Mouse (Mus musculus): ENCODE measurements around the gene Zfp771. TPM values are rescaled to one million over a fixed set of nuclear protein-coding genes. Genes with fewer than 3 reads are reported as not detected.

Zfp771 gene
- polyA plus RNA-seq, 1 experiment from 2014 or later = 63.1 TPM

DNA sequence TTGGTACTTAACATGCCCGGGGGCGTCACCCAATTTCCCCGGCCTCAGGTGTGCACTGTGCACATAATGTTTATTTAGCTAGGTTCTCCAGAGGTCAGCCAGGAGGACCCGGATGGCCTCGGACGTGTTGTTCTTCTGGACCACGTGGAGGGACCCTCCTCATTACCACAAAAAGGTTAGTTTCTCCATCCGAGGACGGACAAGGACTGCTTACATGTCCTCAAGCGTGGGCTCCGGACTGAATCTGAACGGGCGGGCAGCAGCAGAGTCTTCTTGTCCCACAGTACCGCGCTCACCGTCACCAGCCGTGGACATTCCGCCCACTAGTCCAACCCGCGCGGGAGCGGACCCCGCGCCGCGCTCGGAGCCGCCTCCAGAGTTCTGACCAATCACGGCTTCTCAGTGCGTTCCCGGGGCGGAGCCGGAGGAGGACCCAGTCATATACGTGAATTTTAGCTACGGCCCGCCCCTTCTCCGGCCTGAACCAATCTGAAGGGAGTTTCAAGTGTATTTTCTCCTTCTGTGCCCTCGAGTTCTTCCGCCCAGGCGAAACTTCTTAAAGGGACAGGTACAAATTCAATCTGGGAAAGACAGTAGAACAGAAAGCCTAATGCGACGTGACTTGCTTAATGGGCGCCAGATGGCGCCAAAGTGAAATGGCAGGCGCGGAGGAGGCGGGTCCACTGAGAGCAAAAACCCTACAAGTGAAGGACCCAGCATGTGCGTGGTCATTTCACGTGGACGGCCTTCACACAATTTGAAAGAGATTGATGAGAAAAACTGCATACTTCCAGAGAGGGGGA lies 16.4 kb downstream of the Zfp771 start, which contains the start of gene Dctpp1:
Gene Dctpp1, minus strand, starts transcription at position 401 of the 803 bp plus-strand sequence.
- Histone ChIP-seq H3K36me3 (peaks cover 5% of the 10 kb centered on the region; the same call in 1 of the 2 replicates), H3K4me1 (peaks cover 16% of the 10 kb centered on the region), H3K4me2 (peak within 1 kb of the TSS; percentile 70), H3K9ac (peak within 1 kb of the TSS; percentile 43), H3K9me3 (no peaks in the 10 kb centered on the region), H3K27ac (peak within 1 kb of the TSS; percentile 67), H3K4me3 (replicated peaks) (peak within 1 kb of the TSS; percentile 68), H3K27me3 (replicated peaks) (no peaks in the 10 kb centered on the region)
- under 1% methylated on average over 50 of the region's 50 CpGs for WGBS
- ATAC-seq (ENCODE audit: insufficient read depth, low FRiP score, low read depth) = peak; percentile 98

DNA sequence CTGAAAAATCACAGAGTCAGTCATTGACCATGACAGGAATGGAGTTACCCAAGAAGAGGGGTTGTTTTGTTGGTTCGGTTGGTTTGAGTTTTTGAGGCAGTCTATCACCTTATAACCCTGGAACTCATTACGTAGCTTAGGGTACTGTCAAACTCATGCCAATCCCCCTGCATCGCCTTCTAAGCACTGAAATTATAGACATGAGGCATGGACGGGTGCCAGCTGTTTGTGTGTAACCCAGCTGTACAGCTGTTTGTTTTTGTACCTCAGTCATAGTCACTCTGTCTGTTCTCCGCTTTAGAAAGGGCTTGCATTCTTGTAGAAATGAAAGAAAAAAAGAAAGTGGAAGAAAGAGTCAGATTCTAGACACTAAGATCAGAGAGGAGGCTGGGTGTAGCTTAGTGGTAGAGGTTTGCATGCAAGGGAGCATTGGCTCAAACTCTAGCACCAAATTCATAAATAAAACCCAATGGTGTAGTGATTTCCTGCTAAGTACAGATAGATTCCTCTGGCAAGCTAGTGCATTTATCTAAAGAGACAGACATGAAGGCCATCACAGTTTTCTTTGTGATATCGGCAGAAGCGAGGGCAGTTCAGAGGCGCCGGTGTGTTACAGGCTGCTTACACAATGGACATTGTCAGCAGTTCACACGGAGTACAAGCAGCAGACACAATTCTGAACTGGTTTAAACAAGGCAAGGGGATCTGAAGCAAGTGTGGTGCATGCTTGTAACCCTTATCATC lies 18.3 kb downstream of the Zfp771 start:
- Histone ChIP-seq H3K36me3 (no peaks in the 10 kb centered on the region), H3K27ac (no peak overlapping the region), H3K27me3 (replicated peaks) (no peaks in the 10 kb centered on the region), H3K4me1 (peaks cover 16% of the 10 kb centered on the region), H3K4me3 (replicated peaks) (no peak overlapping the region), H3K9me3 (no peaks in the 10 kb centered on the region), H3K4me2 (no peak overlapping the region), H3K9ac (no peak overlapping the region)
- 69% methylated on average over 10 of the region's 10 CpGs for WGBS
- no peak for ATAC-seq (ENCODE audit: insufficient read depth, low FRiP score, low read depth)

DNA sequence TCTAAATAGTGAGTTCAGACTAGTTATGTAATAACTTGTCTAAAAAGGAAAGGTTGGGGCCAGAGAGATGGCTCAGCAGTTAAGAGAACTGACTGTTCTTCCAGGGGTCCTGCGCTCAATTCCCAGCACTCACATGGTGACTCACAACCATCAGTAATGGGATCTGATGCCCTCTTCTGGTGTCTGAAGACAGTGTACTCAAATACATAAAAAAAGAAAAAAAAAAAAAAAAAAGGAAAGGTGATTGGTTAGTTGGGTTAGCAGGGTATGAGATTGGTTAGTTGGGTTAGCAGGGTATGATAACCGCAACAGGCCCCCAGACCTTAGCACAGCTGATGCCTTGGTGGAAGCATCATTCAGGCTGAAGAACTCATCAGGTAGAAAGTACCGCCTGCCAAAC lies 19.5 kb downstream of the Zfp771 start:
- Histone ChIP-seq H3K9ac (no peak overlapping the region), H3K4me2 (no peak overlapping the region), H3K36me3 (no peaks in the 10 kb centered on the region), H3K4me1 (peaks cover 16% of the 10 kb centered on the region), H3K4me3 (replicated peaks) (no peak overlapping the region), H3K27me3 (replicated peaks) (no peaks in the 10 kb centered on the region), H3K27ac (no peak overlapping the region), H3K9me3 (no peaks in the 10 kb centered on the region)
- no peak for ATAC-seq (ENCODE audit: insufficient read depth, low FRiP score, low read depth)
- WGBS = 96% methylated on average over 3 of the region's 3 CpGs

GRCm38 (mm10) chr7:127270256-127270655 lies 26.2 kb downstream of the Zfp771 start:
- peaks cover 15% of the 10 kb centered on the region for H3K4me1 ChIP-seq
- H3K27ac ChIP-seq = no peak overlapping the region
- no peaks in the 10 kb centered on the region for H3K27me3 ChIP-seq (replicated peaks)
- peaks cover 7% of the 10 kb centered on the region; the same call in 1 of the 2 replicates for H3K36me3 ChIP-seq
- H3K4me3 ChIP-seq (replicated peaks) = no peak overlapping the region
- H3K9ac ChIP-seq = no peak overlapping the region
- H3K9me3 ChIP-seq = no peaks in the 10 kb centered on the region
- ATAC-seq (ENCODE audit: insufficient read depth, low FRiP score, low read depth) = no peak
- no peak overlapping the region for H3K4me2 ChIP-seq
- WGBS = 79% methylated on average over 2 of the region's 2 CpGs

GRCm38 (mm10) chr7:127270666-127271065 lies 26.6 kb downstream of the Zfp771 start:
- Histone ChIP-seq H3K27me3 (replicated peaks) (no peaks in the 10 kb centered on the region), H3K9ac (no peak overlapping the region), H3K4me1 (peaks cover 15% of the 10 kb centered on the region), H3K36me3 (peaks cover 7% of the 10 kb centered on the region; the same call in 1 of the 2 replicates), H3K27ac (no peak overlapping the region), H3K9me3 (no peaks in the 10 kb centered on the region), H3K4me3 (replicated peaks) (no peak overlapping the region), H3K4me2 (no peak overlapping the region)
- no peak for ATAC-seq (ENCODE audit: insufficient read depth, low FRiP score, low read depth)
- WGBS = 77% methylated on average over 5 of the region's 5 CpGs

- Histone ChIP-seq H3K9ac (no peak overlapping the region), H3K9me3 (no peaks in the 10 kb centered on the region), H3K4me2 (0 out of 2 replicates have a peak overlapping the region, but pooled peaks have one; percentile 2), H3K27ac (no peak overlapping the region), H3K27me3 (replicated peaks) (no peaks in the 10 kb centered on the region), H3K4me3 (replicated peaks) (no peak overlapping the region; the same call in 1 of the 2 replicates), H3K4me1 (peaks cover 15% of the 10 kb centered on the region), H3K36me3 (peaks cover 7% of the 10 kb centered on the region; the same call in 1 of the 2 replicates)
- WGBS = 95% methylated on average over 4 of the region's 4 CpGs
- ATAC-seq (ENCODE audit: insufficient read depth, low FRiP score, low read depth) = no peak
These were observed 27.0 kb downstream of the Zfp771 start for GRCm38 (mm10) chr7:127271093-127271492.

- ATAC-seq (ENCODE audit: insufficient read depth, low FRiP score, low read depth) = no peak
- 94% methylated on average over 15 of the region's 15 CpGs for WGBS
- H3K4me1 ChIP-seq = peaks cover 15% of the 10 kb centered on the region
- peaks cover 7% of the 10 kb centered on the region; the same call in 1 of the 2 replicates for H3K36me3 ChIP-seq
- H3K27me3 ChIP-seq (replicated peaks) = no peaks in the 10 kb centered on the region
- H3K4me2 ChIP-seq = peak overlapping the region; percentile 77
- H3K9me3 ChIP-seq = no peaks in the 10 kb centered on the region
- H3K9ac ChIP-seq = no peak overlapping the region
- H3K27ac ChIP-seq = no peak overlapping the region
- H3K4me3 ChIP-seq (replicated peaks) = peak overlapping the region; percentile 64
These were observed 28.5 kb downstream of the Zfp771 start for GRCm38 (mm10) chr7:127272566-127272965.

DNA sequence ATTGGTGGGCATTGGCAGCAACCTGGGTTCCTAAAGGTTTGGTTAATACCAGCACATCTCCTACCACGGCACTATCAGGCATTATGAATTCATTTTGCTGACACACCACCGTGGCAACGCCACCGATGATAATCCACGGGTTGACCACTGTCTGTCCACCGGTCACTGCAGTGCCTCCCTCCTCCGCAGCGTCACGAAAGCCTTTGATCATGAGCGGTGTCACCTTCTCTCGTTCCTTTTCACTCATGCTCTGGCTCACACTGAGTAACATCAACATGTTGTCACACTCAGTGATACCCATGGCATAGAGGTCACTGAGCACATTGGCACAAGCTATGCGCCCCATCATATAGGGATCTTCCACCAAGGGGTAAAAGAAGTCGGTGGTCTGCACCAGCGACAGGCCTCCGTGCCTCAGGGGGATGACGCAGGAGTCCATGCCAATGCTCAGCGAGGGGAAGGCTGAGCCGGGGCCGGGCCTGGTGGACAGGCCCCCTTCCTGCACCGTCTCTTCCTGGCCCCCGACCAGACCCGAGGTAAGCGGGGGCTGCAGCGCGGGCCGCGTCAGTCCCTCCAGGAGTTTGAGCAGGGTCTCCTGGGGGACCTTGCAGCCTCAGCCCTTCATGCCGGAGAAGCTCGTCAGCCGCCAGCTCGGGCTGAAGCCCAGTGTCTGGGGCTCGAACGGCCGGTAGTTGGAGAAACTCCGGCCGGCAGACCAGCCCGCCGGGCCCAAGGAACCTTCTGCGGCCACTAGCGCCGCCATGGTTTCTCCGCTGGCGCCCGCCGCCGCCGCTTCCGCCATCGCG lies 29.2 kb downstream of the Zfp771 start:
- Histone ChIP-seq H3K4me3 (replicated peaks) (peak overlapping the region; percentile 64), H3K9ac (peak overlapping the region; percentile 82), H3K9me3 (no peaks in the 10 kb centered on the region), H3K4me2 (peak overlapping the region; percentile 77), H3K27me3 (replicated peaks) (no peaks in the 10 kb centered on the region), H3K36me3 (peaks cover 7% of the 10 kb centered on the region; the same call in 1 of the 2 replicates), H3K27ac (peak overlapping the region; percentile 77), H3K4me1 (peaks cover 15% of the 10 kb centered on the region)
- 14% methylated on average over 46 of the region's 50 CpGs for WGBS
- ATAC-seq (ENCODE audit: insufficient read depth, low FRiP score, low read depth) = peak; percentile 9; the same call in 1 of the 2 replicates

- Histone ChIP-seq H3K27ac (peak within 1 kb of the TSS; percentile 77), H3K4me3 (replicated peaks) (peak within 1 kb of the TSS; percentile 64), H3K9me3 (no peaks in the 10 kb centered on the region), H3K4me1 (peaks cover 15% of the 10 kb centered on the region), H3K4me2 (peak within 1 kb of the TSS; percentile 77), H3K9ac (peak within 1 kb of the TSS; percentile 82), H3K27me3 (replicated peaks) (no peaks in the 10 kb centered on the region), H3K36me3 (peaks cover 4% of the 10 kb centered on the region; the same call in 1 of the 2 replicates)
- peak; percentile 83 for ATAC-seq (ENCODE audit: insufficient read depth, low FRiP score, low read depth)
- WGBS = 3% methylated on average over 39 of the region's 39 CpGs
These were observed 30.1 kb downstream of the Zfp771 start, which contains the start of gene Sephs2 for GRCm38 (mm10) chr7:127273925-127274789. Gene Sephs2, minus strand, starts transcription at chr7:127274055.

- no peaks in the 10 kb centered on the region for H3K9me3 ChIP-seq
- no peak overlapping the region for H3K4me2 ChIP-seq
- peak; percentile 51 for ATAC-seq (ENCODE audit: insufficient read depth, low FRiP score, low read depth)
- H3K4me3 ChIP-seq (replicated peaks) = no peak overlapping the region
- no peaks in the 10 kb centered on the region; the same call in 1 of the 2 replicates for H3K36me3 ChIP-seq
- H3K27ac ChIP-seq = peak overlapping the region; percentile 80
- 58% methylated on average over 5 of the region's 5 CpGs for WGBS
- H3K27me3 ChIP-seq (replicated peaks) = no peaks in the 10 kb centered on the region
- H3K9ac ChIP-seq = no peak overlapping the region
- peaks cover 15% of the 10 kb centered on the region for H3K4me1 ChIP-seq
These were observed 32.5 kb downstream of the Zfp771 start for GRCm38 (mm10) chr7:127276519-127276961.
